Mouse (Mus musculus) regulatory T cell (primary cell): ENCODE data around the gene Gm28308.

Experiments
- in situ Hi-C: fragments of 300-600 bp; cut with MboI, MseI; formaldehyde crosslinking; loops from one replicate; pipeline ENCODE4 v1.15.1; 2025; ENCODE audit warnings: high pct_unique_total_duplicates

Gm28308 gene

DNA sequence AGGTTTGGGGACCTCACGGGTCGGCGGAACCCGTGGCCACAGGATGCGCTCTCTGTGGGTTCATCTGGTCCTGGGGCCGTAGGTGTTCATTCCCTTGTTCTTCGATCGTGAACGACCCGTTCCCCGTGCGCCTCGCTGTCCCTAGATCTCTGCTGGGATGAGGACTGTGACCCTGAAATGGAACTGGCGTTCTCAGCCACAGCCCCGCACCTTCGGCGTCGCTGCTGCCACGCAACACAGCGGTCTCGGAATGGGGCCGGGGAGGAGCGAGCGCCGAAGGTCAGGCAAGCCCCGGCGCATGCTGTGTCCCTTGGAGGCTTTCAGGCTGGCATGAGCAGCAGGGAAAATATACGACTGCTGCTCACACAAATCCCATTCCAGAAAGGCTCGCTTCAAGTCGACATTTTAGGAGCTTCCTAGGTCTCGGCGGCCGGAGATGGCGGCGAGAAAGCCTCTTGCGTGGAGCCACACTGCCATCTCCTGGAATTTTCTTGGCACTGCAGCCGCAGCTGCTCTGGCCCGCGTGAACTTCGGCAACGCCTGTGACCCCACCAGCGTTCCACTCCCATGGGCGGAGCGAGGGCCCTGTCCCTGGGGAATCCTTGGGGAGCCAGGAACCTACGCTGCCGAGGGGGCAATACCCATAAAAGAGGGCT, 8.3 kb upstream of the Gm28308 start, which contains the start of gene Hoxa7:
Gene Hoxa7 (minus strand): TSS at position 518 of the 656 bp plus-strand sequence.
- in situ Hi-C loops: loop anchor here (10.0 to 25.0 kb wide), 2 partner anchors 359 to 1017 kb away; no protein-coding TSS in a partner anchor

DNA sequence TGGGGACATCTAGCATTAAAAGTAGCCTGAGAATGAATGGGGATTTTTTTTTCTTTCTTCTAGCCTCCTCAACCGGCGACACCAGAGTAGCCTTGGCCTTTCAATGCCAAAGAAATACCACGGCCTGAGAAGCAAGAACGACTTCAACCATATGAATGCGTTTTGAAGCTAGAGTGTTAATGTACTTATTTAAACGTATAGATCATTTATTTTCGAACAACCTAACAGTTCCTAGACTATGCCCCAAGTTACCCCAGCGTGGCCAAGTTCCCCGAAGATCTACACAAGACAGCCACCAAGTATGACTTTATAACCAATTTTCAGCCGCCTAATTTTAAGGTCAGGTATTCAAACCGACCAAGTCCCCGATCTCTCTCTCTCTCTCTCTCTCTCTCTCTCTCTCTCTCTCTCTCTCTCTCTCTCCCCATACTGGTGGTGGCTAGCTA, 7.7 kb upstream of the Gm28308 start:
- in situ Hi-C loops: loop anchor here (10.0 to 25.0 kb wide), 2 partner anchors 359 to 1016 kb away; no protein-coding TSS in a partner anchor

DNA sequence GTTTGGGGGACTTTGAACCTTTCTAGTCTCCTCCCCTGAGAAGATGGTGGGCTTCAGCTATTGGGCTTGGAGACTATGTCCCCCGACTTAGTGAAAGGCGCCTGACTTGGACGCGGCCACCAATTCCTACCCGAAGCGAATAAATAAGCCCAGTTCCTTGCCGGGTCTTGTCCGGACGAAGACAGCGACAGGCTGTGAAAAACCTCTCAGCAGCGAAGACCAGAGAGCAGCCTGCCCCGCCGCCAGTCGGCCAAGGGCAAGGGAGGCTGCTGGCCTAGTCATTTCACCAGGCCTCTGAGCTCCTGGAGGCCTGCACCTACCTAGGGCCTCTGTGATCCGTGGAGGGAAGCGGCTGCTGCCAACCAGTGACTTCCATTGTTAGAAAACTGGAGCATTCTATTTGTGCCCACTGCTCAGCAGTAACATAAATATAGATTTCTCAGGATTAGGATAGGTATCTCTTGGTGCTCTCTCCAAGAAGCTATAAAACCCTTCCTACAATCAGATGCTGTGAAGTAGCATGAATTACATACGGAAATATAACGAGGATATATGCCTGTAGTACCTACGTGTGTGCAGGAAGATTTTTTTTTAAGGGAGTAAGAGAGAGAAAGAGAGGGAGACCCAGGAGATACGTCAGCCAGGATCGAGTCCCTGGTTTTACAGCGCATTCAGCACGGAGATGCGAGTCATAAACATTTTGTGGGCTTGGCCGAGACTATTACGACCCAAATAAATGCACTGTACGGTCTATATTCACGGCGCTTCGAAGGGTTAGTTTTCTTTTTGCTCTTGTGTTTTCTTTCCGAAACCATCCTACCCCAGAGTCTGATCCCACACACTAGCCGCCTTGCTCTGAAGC, 7.1 kb upstream of the Gm28308 start:
- in situ Hi-C loops: loop anchor here (10.0 to 25.0 kb wide), 2 partner anchors 358 to 1015 kb away; no protein-coding TSS in a partner anchor

DNA sequence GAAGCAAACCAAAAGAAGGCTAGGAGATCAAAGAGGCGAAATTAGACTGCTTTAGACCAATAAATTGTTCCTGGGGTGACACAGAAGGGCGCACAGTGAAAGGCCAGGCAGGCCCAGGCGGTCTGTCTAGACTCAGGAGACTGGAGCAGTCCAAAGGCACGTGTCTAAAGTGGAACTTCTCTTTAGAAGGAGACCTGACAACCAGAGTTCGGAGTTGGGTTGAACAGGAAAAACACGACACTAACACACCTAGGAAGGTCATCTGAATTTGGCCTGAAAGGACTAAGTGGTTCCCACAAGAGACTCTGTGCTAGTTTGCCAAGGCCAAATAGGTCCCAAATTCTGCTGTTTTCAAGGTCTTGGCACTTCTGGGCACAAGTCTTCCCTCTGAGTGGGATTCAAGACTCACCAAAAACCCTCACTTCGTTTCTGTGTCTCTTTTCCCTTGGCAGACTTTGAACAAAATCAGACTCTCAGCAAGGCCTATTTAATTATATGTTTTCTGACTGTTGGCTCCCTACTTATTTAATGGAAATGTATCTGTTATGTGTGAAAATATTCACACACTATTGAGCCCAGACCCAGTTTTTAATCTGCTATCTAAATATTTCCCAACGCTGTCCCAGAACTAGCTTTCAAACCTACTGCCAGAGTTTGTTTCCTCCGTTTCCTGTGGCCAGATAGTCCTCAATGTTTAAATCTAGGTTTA, 6.2 kb upstream of the Gm28308 start:
- in situ Hi-C loops: loop anchor here (5.0 to 25.0 kb wide), 3 partner anchors 357 to 1045 kb away; no protein-coding TSS in a partner anchor

DNA sequence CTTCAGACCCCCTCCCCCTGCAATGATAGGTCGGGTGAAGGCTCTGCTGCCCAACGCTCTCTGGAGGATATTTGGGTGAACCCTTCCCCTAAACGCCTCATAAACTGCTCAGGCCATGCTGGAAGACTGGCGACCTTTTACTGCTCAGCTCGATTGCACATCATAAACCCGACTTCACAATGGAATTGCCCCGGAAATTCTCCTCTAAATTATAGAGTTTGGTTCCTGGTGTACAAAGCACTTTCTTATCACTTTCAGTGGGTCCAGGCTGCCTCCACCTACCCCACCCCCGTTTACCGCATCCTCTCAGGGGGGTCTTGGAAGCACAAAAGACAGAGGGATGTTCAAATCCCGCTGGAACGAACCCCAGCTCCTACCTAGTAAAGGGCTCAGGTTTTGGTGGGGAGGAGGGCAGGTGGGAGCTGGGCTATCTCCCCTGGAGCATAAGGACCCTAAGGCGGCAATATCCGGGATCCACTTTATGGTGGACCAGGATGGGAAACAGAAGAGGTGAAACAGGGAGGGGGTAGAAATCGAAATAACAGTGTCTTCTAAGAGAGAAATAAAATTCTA, 5.6 kb upstream of the Gm28308 start:
- in situ Hi-C loops: loop anchor here (5.0 to 25.0 kb wide), 3 partner anchors 356 to 1044 kb away; no protein-coding TSS in a partner anchor

DNA sequence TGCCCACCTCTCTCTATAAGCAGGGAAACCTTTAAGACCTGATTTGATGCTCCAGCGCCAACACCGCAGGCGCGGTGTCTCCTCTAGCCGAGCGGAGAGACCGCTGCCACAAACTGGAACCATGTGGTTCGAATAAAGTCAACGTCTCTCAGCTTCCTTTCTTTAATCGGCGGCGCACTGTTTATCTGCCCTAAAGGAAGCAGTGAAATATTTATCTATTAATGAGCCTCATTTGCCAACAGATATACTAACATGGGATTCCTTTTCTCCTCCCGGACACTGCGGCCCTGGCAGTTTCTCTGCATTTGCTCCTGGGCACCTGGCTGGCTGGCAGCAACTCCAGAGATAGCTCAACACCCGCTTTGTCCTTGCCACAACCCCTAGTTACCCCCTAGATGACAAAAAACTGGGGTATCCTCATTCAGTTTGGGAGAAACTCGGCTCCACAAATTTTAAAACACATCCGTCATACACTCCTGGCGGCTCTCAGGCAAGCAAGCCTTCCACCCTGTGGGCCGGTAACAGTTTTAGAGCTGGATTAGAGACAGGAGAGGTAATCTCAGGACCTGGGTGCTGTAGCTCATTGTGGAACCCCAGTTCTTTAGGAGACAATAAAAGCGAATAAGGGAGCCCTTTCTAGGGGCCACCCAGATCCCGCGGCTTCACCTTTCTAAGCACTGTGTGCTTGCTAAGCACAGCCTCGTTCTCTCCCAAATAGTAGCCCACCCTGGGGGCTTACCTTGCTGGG, 4.9 kb upstream of the Gm28308 start:
- in situ Hi-C loops: loop anchor here (5.0 to 25.0 kb wide), 3 partner anchors 356 to 1043 kb away; no protein-coding TSS in a partner anchor

DNA sequence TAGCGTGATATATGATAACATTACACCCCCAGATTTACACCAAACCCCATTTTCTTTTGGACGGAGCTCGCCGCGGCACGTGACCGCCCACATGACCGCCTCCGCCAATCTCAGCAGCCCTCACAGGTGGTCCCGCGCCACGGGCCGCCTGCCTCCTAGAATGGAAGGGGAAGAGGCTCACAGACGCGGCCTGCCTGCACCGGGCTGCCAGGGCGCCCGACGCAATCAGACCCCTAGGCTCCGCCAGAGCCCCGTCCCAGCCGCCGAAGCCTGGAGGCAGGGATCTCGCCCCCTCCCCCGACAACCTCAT, 4.3 kb upstream of the Gm28308 start:
- in situ Hi-C loops: loop anchor here (5.0 to 25.0 kb wide), 3 partner anchors 355 to 1043 kb away; no protein-coding TSS in a partner anchor

DNA sequence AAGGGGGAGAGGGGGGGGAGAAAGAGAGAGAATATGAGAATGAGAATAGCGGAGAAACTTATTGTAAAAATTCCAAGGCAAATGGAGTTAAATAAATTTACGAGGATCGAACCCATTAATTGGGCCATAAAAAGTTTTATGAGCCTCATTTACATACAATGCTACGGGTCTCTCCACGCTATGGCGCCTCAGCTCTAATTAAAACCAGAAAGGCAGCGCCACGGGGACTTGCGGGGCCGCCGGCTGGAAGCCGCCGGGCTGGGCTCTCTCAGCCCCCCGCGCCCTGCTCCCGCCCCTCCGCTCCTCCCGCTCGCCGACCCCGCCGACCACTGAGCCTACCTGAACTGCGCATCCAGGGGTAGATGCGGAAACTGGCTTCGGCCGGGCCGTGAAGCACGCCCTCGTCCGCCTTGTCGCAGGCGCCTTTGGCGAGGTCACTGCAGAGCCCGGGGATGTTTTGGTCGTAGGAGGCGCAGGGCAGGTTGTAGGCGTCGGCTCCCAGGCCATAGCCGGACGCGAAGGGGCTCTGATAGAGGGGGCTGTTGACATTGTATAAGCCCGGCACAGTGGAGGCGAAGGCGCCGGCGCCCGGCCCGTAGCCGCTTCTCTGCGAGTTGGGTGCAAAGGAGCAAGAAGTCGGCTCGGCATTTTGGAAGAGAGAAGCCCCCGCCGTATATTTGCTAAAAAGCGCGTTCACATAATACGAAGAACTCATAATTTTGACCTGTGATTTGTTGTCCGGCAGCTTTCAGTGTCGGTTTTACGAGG, 3.7 kb upstream of the Gm28308 start:
- in situ Hi-C loops: loop anchor here (5.0 to 25.0 kb wide), 3 partner anchors 355 to 1042 kb away; no protein-coding TSS in a partner anchor

DNA sequence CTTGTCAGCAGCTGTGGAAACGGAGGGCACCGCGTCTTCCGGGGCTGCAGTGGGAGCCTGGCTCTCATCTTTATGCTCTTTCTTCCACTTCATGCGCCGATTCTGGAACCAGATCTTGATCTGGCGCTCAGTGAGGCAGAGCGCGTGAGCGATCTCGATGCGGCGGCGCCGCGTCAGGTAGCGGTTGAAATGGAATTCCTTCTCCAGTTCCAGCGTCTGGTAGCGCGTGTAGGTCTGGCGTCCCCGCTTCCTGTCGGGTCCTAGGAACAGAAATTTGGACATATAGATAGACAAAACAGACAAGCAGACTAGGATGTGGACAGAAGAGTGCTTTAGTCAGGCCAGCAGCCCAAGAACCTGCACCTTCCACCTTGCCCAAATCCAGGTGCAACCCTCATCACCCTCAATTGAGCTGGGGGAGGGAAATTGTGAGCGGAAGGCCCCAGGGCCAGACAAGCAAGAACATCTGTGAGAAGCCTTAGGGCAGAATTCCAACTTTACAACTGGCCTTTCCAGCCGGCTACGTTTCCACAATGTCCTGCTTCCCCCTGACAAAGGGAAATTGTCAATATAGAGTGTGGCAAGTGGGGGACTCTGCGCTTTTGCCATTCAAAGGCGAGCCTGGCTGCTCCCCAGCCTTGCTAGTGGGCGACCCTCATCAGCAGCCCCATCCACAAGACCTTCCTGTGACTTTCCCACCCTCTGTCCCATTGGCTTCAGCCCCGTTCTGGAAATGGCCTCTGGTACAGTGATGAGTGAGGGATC, 2.8 kb upstream of the Gm28308 start:
- in situ Hi-C loops: loop anchor here (5.0 to 25.0 kb wide), 3 partner anchors 354 to 1041 kb away; no protein-coding TSS in a partner anchor

DNA sequence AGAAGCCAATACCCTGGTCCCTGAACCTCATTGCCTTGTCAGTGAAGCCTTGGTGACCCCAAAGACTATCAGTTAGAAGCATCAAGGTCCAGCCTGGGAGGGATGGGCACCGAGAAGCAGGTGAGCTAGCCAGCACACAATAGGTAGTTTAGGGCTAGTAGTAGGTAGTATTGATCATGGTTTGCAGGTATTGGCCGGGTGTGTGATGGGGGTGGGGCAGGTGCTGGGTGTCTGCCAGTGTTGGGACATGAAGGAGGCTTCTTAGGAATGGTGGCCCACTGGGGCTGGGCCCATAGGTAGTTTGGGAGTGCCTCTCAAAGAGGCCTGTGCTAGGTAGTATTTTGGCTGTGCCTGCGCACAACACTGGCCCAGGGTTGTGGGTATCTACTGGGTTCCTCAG, 1.9 kb upstream of the Gm28308 start:
- in situ Hi-C loops: loop anchor here (5.0 to 25.0 kb wide), 3 partner anchors 353 to 1040 kb away; no protein-coding TSS in a partner anchor

DNA sequence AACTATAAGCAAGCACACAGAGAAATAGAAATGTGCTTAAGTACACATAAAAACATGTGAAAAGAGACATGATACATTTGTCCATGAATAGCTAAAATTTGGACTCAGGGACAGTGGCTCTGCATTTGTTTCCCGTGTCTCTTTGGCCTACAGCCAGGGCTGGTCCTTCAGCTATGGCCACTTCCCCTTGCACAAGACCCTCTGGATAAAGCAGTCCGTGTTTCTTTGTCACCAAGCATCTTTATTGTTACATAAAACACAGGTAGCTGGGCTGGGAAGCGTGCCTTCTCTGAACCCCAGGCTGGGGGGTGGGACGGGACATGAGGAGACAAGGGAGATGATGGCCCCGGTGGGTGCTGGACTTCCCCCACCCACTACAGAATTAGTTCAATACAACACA, 1.1 kb upstream of the Gm28308 start:
- in situ Hi-C loops: loop anchor here (10.0 to 25.0 kb wide), 2 partner anchors 352 to 1039 kb away; no protein-coding TSS in a partner anchor

DNA sequence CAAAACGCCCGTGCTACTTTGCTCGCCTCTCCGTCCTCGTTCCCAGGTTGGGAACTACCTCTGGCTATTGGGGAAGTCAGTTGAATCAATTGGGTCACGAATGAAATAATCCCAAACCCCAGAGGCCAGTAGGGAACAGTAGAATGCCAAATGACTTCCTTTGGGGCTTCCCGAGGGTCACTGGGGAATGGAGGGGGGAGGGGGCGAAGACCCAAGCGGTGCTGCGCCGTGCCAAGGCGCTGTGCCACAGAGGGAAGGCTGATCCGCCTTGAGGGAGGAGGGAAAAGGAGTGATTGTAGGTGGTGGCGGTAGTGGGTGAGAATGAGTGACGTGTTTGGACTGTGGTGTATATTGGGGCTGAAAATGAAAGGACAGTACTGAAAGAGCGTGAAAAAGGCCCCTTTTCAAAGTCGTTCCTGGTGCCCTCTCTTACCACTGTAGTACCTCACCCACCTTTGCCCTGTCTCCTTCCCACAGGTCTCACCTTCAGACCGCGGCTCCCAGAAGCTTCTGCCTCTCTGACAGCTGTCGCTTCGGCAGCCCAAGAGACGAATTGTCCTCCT, 502 bp downstream of the Gm28308 start:
- in situ Hi-C loops: loop anchor here (10.0 to 25.0 kb wide), 2 partner anchors 350 to 1038 kb away; no protein-coding TSS in a partner anchor

DNA sequence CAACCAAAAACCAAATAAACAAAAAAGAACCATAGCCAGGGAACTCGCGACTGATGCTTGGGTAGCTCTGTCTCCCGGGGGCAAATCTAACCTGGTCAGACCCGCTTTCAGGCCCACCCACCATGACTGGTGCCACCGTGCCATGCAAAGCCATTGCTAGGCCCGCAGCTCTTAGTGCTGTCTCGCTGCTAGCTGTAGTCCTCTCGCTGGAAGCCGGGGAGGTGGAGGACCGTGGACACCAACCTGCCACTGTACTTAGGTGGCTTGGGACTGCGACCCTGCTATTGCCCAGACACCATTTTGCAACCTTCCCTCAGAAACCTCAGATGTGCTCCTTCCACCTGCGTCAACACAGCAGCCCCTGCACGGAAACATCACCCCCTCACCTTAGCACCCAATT, 1.2 kb downstream of the Gm28308 start:
- in situ Hi-C loops: loop anchor here (10.0 to 25.0 kb wide), 2 partner anchors 350 to 1037 kb away; no protein-coding TSS in a partner anchor

DNA sequence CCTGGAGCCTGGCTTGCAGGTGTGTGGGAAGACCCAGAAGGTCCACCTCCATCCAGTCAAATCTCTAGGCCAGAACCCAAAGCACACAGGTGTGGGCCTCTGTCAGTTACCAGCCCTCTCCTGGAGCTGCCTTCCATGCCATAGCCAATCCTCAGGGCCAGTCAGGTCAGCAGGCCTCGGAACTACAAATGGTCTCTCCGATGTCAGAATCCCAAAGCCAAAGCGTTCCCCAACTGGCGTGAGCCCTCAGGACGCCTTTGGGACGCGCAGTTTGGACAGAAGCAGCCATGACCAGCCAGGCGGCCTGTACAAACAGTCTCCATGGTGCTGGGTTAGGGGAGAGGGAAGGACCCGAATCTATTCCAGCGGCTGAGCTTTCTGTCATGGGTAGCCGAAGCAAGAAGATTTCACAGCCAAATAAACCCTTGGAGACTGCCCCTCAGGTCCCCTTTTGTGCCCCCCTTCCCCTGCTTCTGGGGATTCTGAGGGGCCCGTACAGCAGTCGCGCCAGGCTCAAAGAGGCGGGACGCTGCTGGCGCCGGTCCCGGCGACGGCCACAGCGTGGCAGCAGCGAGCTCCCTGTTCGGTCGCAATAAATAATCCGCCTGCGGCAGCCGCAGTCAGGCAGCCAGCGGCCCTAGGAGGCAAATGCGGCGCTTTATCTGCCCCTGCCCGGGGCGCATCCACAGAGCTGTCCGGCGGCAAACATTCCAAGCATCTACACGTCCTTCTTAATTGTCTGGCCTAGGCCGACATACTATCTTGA, 1.8 kb downstream of the Gm28308 start:
- in situ Hi-C loops: loop anchor here (10.0 to 25.0 kb wide), 2 partner anchors 349 to 1037 kb away; no protein-coding TSS in a partner anchor

DNA sequence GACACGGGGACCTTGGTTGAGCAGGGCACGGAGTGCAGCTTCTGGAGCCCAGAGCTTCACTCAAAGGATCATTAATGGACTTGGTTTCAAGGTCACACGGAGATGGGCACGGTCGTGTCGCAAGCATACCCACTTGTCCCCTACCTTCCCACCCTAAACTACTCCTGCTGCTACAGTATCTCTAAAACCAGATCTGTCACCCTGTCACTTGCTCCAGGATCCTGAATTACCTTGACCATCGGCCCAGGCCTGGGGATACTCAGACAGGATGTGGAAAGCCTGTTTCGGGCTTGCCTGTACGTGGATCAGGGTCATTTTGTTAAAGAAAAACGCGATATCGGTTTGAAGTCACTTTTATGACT, 3.5 kb downstream of the Gm28308 start:
- in situ Hi-C loops: loop anchor here (10.0 to 25.0 kb wide), 2 partner anchors 347 to 1035 kb away; no protein-coding TSS in a partner anchor

DNA sequence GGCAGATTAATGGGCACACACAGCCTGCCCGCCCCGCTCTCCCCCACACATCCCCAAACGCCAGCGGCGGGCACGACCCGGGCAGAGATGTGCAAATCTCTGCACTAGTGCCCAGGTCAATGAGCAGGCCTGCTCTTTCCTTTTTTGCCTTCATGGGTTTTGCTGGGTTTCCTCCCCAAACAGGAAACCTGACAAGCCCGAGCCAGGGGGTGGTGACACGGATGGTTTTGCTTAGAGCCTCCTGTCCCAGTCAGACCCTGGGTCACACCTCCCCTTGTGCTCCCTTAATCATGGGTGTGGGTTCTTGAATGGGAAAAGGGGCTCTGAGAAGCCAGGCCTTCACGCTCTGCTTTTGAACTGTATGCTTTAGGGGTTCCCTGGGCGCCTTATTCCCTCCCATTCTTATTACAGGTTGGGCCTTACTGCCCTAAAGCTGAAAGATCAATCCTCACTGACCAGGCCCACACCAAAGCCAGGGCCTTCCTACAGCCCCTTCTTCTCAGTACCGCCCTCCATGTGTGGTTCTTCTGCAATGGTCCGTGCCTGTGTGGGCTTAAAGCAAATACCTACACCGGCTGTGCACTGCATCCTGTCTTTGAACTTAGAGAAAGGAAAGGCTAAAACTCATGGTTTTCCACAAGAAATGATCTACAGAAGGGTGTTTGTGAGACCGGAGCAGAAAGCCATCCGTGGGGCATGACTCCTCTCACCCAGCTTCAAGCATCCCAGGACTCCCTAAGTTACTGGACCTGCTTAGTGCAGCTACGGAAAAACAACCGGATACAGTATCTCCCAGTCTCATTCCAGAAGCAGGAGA, 4.1 kb downstream of the Gm28308 start:
- in situ Hi-C loops: loop anchor here (25.0 kb wide), 1 partner anchor 347 kb away; no protein-coding TSS in a partner anchor
